Mouse (Mus musculus) neural tube, embryonic 10.5 days (tissue): ENCODE measurements around the gene Igsf21.
A peak's percentile ranks its signal among the peaks of the same experiment; 100 is the strongest.

ENCODE experiments used
- DNase-seq: peaks from one replicate; pipeline ENCODE4 v3.0.0-alpha.2; 2017; ENCODE audit warnings: low spot score; ENCODE audit errors: extremely low spot score

The Igsf21 gene

DNA sequence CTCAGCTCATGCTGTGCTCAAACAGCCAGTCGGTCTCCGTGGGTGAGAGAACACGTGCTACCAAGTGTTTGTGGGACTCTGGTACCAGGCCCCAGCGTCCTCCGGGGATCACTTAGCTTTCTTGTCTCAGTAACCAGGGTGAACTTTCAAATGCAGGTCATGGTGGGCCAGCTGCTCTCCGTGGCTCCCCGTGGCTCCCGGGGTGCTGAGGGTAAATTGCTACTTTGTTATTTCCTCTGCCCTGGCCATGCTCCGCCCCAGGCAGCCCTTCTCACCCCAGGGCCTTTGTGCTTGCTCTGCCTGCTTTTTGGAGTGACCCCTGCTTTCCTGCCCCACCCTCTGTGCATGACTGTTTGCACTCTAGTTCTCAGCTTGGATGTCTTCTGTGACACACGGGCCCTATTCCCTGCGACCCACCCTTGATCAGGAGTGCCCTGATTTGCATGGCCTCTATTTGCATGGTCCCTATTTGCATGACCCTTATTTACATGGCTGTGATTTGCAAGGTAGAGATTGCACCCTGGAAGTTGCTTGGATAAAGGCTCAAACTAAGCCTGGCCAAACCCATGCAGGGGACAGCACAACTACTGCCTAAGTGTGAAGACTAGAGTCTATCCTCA lies 143.9 kb downstream of the Igsf21 start:
- DNase-seq: no peak

GRCm38 (mm10) chr4:140101106-140101505 lies 145.5 kb downstream of the Igsf21 start:
- peak; percentile 40 for DNase-seq

GRCm38 (mm10) chr4:140100141-140100540 lies 146.4 kb downstream of the Igsf21 start:
- DNase-seq: peak; percentile 39

- DNase-seq: peak; percentile 27
Measured at GRCm38 (mm10) chr4:140096283-140096682, 150.3 kb downstream of the Igsf21 start.

- DNase-seq: no peak
Measured at GRCm38 (mm10) chr4:140094835-140095234, 151.7 kb downstream of the Igsf21 start.

GRCm38 (mm10) chr4:140092367-140092766 lies 154.2 kb downstream of the Igsf21 start:
- DNase-seq: no peak

GRCm38 (mm10) chr4:140091693-140092092 lies 154.9 kb downstream of the Igsf21 start:
- no peak for DNase-seq

GRCm38 (mm10) chr4:140089676-140090075 lies 156.9 kb downstream of the Igsf21 start:
- no peak for DNase-seq

GRCm38 (mm10) chr4:140088711-140089440 lies 157.7 kb downstream of the Igsf21 start:
- no peak for DNase-seq

DNA sequence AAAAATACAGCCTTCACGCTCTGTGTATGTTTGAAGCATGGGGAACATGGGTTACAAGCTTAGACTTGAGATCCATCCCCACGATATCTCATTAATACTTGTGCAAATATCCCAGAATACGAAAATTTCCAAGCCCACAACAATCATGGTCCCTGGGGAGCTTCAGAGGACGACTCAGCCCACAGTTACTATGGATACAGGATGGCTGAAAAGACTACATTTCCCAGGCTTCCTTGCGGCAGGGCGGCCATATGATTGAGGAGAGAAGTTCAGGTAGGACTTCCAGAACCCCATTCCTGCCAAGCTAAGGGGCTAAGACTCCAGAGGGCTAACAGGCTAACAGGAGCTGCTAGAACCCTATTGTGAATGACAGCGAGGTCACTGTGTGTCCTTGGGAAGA lies 160.4 kb downstream of the Igsf21 start:
- DNase-seq: no peak

- DNase-seq: no peak
Measured at GRCm38 (mm10) chr4:140084521-140085011, 162.0 kb downstream of the Igsf21 start.

- no peak for DNase-seq
Measured at GRCm38 (mm10) chr4:140084064-140084463, 162.5 kb downstream of the Igsf21 start.

- DNase-seq: no peak
Measured at GRCm38 (mm10) chr4:140078416-140078815, 168.2 kb downstream of the Igsf21 start.

- no peak for DNase-seq
Measured at GRCm38 (mm10) chr4:140077615-140078014, 169.0 kb downstream of the Igsf21 start.

DNA sequence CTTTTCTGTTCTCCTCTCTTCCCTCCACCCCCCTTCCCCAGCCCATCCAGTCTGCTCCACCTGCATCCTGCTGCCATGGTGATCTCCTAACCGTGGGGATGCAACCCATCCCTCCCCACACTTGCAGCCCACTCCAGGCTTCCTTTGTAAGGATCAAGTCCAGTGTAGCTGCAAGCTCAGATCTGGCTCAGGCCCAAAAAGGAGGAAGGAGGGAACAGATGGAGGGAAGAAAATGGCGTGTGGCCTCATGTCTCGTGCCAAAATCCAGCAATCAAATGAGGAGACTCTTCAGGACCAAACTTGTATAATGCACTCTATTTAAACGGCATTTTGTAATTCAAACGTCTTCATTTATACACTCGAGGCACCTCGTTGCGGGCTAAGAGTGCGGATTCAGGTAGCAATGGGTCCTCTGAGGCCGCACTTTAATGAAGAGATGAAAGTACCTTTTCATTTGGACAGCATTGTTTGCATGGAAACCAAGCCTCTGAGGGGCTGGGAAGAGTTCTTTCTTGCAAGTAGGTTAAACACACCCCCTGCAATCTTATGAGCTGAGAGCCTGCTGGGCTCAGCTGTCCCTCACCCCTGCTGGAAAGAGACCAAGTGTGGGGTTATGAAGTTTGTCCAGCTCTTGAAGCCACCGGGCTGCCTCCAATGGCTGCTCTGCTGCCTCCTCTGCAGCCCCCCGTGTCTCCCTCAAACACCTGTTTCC lies 169.6 kb downstream of the Igsf21 start:
- DNase-seq: no peak

DNA sequence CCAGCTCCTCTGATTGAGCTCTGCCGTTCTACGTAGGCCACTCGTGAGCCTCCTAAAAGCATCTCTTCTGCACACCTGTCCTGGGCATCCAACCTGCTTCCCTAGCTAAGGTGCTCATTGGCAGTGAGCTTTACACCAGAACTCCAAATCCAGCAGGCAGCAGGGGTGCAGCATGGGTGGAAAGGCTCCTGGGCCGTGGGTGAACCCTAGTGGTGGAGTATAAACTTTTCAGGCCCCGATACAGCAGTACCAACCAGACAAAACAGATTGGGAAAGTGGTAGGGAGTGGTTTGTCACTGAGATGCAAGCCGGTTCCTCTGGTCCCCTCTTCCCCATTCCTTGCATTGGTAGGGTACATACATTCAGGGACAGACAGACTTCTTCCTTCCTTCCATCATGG lies 170.2 kb downstream of the Igsf21 start:
- no peak for DNase-seq

DNA sequence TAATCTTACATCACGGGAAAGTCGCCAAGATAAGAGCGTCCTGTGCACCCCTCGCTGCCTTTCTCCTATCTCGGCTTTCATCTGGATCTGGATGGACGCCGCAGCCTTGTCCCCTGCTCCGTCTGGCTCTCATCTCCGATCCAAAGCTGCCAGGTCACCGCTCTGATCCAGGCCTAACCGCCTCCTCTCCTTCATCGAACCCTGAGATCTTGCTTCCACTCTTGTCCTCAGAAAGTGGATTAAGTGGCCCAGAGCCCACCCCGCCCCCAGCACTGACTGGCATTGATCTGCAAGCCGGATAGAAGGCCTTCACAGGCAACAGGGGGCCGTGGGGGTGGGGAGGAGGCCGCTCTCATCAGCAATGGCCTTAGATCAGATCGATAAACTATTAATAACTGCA lies 175.5 kb downstream of the Igsf21 start:
- DNase-seq: no peak

- DNase-seq: no peak
Measured at GRCm38 (mm10) chr4:140070331-140070652, 176.3 kb downstream of the Igsf21 start.

DNA sequence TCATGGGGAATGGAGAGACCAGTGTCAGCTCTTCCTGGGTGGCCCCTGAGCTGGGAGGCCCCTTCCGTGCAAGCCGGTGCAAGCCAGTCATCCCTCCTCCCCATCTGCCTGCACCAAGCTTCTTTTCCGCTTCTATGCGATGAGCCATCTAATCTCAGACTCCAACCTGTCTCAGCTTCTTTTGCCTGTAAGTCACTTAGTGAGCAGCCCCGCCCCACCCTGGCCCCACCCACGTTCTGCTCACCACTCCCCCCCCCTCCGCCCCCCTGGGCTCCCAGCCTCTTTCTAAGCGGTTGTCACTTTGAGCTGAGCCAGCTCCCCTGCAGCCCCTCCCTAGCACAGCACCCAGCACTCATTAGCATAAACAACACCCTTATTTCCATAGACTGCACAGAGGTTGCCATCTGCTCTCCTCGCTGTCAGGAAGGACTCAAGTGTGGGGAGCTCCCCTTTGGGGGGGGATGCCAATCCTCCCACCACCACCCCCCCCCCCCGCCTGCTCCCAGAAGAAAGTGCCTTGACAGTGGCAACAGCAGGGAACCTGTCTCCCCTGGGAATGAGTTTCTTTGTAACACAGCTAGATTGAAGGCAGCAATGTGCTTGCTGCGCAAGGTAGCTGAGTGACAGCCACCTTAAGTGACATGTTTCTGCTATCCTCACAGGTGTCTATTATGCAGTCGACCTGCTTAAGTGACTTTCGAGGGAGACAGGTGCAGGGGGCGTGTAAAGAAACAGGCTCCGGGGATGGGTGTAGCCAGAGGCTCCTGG lies 176.8 kb downstream of the Igsf21 start:
- DNase-seq: no peak

- no peak for DNase-seq
Measured at GRCm38 (mm10) chr4:140068468-140068867, 178.1 kb downstream of the Igsf21 start.

DNA sequence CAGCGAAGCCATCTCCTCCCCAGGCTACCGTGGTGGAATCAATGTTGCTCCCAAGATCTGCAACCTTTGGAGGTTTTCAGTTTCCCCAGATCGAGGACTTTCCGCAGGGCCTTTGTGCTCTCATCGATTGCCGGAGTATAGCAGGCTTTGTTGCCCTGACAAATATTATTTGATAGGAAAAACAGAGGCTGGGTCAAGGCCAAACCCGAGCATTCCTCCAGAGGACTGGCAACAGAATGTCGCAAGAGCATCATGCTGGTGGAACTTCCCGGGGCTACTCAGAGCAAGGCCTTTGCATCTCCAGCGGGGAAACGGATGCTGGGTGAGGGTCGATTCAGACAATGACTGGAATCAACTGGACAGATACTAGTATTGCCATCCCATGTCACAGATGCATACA lies 180.6 kb downstream of the Igsf21 start:
- DNase-seq: no peak
